In genomic region chr13:101991729-101992128, GRCm38 (mm10) we compare ENCODE assay signal across 26 mouse cellular contexts.
DNase-seq lines count a peak whose midpoint lies in the region; ATAC-seq and TF ChIP-seq lines count a peak whose summit lies in the region.
"Had no signal": no experiment of that assay in that cellular context is flagged by ENCODE, and none has a peak within 500 bp of the region (broad histone marks: within the 10 kb centered on the region; RNA-seq: fewer than 3 reads in every experiment).

No protein-coding gene starts in this region.

- H3K36me3 ChIP-seq in lung, postnatal 0 days (ENCODE audit: insufficient read depth, low read length) = no peaks in the 10 kb centered on the region
- H3K36me3 ChIP-seq: embryonic facial prominence, embryonic 12.5 days; embryonic facial prominence, embryonic 15.5 days; G1E; heart, embryonic 13.5 days; hindbrain, embryonic 10.5 days; hindbrain, embryonic 13.5 days; intestine, embryonic 15.5 days had no signal

- no peak overlapping the region for H3K27ac ChIP-seq in lung, postnatal 0 days (ENCODE audit: low read length)
- H3K27ac ChIP-seq: embryonic facial prominence, embryonic 12.5 days; embryonic facial prominence, embryonic 15.5 days; heart, embryonic 13.5 days; hindbrain, embryonic 10.5 days; hindbrain, embryonic 13.5 days; intestine, embryonic 15.5 days had no signal

- no peak for TF ChIP-seq EP300 in lung, postnatal 0 days (IDR thresholded peaks at IDR 0.05)

- no peak for TF ChIP-seq CTCF in lung, postnatal 0 days (IDR thresholded peaks at IDR 0.05)

- WGBS in lung, postnatal 0 days = 68% methylated on average over 1 of the region's 1 CpGs

- no peaks in the 10 kb centered on the region for H3K9me3 ChIP-seq in lung, postnatal 0 days (ENCODE audit: low read length)
- H3K9me3 ChIP-seq: embryonic facial prominence, embryonic 12.5 days; embryonic facial prominence, embryonic 15.5 days; G1E; heart, embryonic 13.5 days; hindbrain, embryonic 10.5 days; hindbrain, embryonic 13.5 days; intestine, embryonic 15.5 days had no signal

- intact Hi-C loops in heart, postnatal 14 days (cut with DNase I) = loop anchor here (5.0 to 10.0 kb wide), 2 partner anchors 224 to 333 kb away; partner anchors contain the start of gene Pik3r1

- no peak for ATAC-seq in lung, postnatal 0 days
- ATAC-seq: forebrain, embryonic 14.5 days; forebrain, postnatal 0 days; hindbrain, embryonic 16.5 days; intestine, embryonic 15.5 days; Patski had no signal

- H3K4me1 ChIP-seq in lung, postnatal 0 days (ENCODE audit: insufficient read depth, low read depth, low read length) = no peaks in the 10 kb centered on the region; the same call in 1 of the 2 replicates
- H3K4me1 ChIP-seq: embryonic facial prominence, embryonic 12.5 days; embryonic facial prominence, embryonic 15.5 days; hindbrain, embryonic 10.5 days; hindbrain, embryonic 13.5 days had no signal

- no peak overlapping the region for H3K4me2 ChIP-seq in lung, postnatal 0 days (replicated peaks; ENCODE audit: low read depth, low read length)
- H3K4me2 ChIP-seq: embryonic facial prominence, embryonic 12.5 days; embryonic facial prominence, embryonic 15.5 days; heart, embryonic 13.5 days; hindbrain, embryonic 13.5 days; intestine, embryonic 15.5 days had no signal

- no peak overlapping the region for H3K4me3 ChIP-seq in lung, postnatal 0 days (ENCODE audit: low read depth, low read length)
- H3K4me3 ChIP-seq: embryonic facial prominence, embryonic 12.5 days; embryonic facial prominence, embryonic 15.5 days; heart, embryonic 13.5 days; hindbrain, embryonic 10.5 days; hindbrain, embryonic 13.5 days; intestine, embryonic 15.5 days had no signal

- DNase-seq in cerebellum, postnatal 14 days = peak; percentile 14 to 22
- DNase-seq in cerebellum, postnatal 4 days (ENCODE audit: low spot score in 2 of 2) = no peak
- DNase-seq in heart, adult 18-20 months = peak; percentile 44 to 58
- no peak for DNase-seq in heart, postnatal 14 days
- peak; percentile 22 for DNase-seq in lung, postnatal 0 days (ENCODE audit: low spot score)
- DNase-seq in lung, adult 18-20 months = no peak
- DNase-seq: adrenal gland, postnatal 10 days; adrenal gland, postnatal 36 days; B cell, adult 2 months; cerebellum, adult 2 months; cerebellum, adult 9-11 months; forebrain, postnatal 0 days; gastrocnemius, postnatal 25 days; kidney, adult 11 months; kidney, adult 8-10 months had no signal

- H3K9ac ChIP-seq in lung, postnatal 0 days (replicated peaks; ENCODE audit: low read depth) = no peak overlapping the region
- H3K9ac ChIP-seq: embryonic facial prominence, embryonic 12.5 days; embryonic facial prominence, embryonic 15.5 days; forebrain, postnatal 0 days; heart, embryonic 13.5 days; hindbrain, embryonic 13.5 days; intestine, embryonic 15.5 days had no signal

- H3K27me3 ChIP-seq in lung, postnatal 0 days (replicated peaks; ENCODE audit: insufficient read depth, low read length) = no peaks in the 10 kb centered on the region
- H3K27me3 ChIP-seq: CH12.LX; embryonic facial prominence, embryonic 12.5 days; embryonic facial prominence, embryonic 15.5 days; heart, embryonic 13.5 days; hindbrain, embryonic 13.5 days; intestine, embryonic 15.5 days; Patski had no signal

Comparison
In these comparisons a context has a peak if more than half of its experiments do, and no peak if none do; other contexts are left out.
1. DNase-seq: peak in cerebellum, postnatal 14 days (2 of 2), heart, adult 18-20 months (2 of 2) and lung, postnatal 0 days (single experiment); none in cerebellum, postnatal 4 days (0 of 2), heart, postnatal 14 days (0 of 2) and lung, adult 18-20 months (0 of 2).